ENCODE assay signal across 32 mouse cellular contexts in the genomic region with DNA sequence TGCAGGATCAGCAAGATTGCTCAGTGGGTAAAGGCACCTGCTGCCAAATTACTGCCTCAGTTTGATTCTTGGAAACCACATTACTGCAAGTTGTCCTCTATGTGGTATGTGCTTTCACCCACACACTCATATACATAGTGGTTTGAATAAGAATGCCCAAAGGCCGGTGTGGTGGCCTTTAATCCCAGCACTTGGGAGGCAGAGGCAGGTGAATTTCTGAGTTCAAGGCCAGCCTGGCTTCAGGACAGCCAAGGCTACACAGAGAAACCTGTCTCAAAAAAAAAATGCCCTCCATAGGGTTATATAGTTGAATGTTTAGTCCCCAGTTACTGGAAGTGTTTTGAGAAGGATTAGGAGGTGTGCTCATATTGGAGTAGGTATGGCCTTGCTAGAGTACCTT.
"Had no signal": no experiment of that assay in that cellular context is flagged by ENCODE, and none has a peak within 500 bp of the region (broad histone marks: within the 10 kb centered on the region; RNA-seq: fewer than 3 reads in every experiment).

No protein-coding gene starts in this region.

- H3K36me3 ChIP-seq: limb, embryonic 10.5 days; limb, embryonic 12.5 days; limb, embryonic 13.5 days; limb, embryonic 15.5 days; liver, embryonic 12.5 days; liver, embryonic 13.5 days; liver, embryonic 15.5 days; lung, embryonic 15.5 days; midbrain, embryonic 10.5 days; midbrain, embryonic 12.5 days; midbrain, embryonic 13.5 days; midbrain, embryonic 15.5 days; neural tube, embryonic 12.5 days had no signal

- H3K27ac ChIP-seq: limb, embryonic 10.5 days; limb, embryonic 12.5 days; limb, embryonic 13.5 days; limb, embryonic 15.5 days; liver, embryonic 12.5 days; liver, embryonic 13.5 days; liver, embryonic 14.5 days; liver, embryonic 15.5 days; lung, embryonic 15.5 days; macrophage; midbrain, embryonic 10.5 days; midbrain, embryonic 12.5 days; midbrain, embryonic 13.5 days; midbrain, embryonic 15.5 days; neural tube, embryonic 12.5 days had no signal

- DNase-seq: left cerebral cortex, postnatal 4 days; liver; liver, embryonic 13.5 days; liver, postnatal 0 days; lung, adult 18-20 months; lung, adult 2 months; lung, embryonic 14.5 days; lung, postnatal 10 days; lung, postnatal 14 days; lung, postnatal 36 days; lung, postnatal 4 days; midbrain, embryonic 14.5 days had no signal

- H3K27me3 ChIP-seq: limb, embryonic 12.5 days; limb, embryonic 13.5 days; limb, embryonic 15.5 days; liver, embryonic 12.5 days; liver, embryonic 13.5 days; liver, embryonic 15.5 days; lung, embryonic 15.5 days; megakaryocyte, embryonic 14.5 days; midbrain, embryonic 12.5 days; midbrain, embryonic 13.5 days; midbrain, embryonic 15.5 days; neural tube, embryonic 12.5 days had no signal

- H3K9ac ChIP-seq: limb, embryonic 12.5 days; limb, embryonic 13.5 days; limb, embryonic 15.5 days; liver, embryonic 12.5 days; liver, embryonic 13.5 days; liver, embryonic 14.5 days; liver, embryonic 15.5 days; liver, postnatal 0 days; lung, embryonic 14.5 days; lung, embryonic 15.5 days; midbrain, embryonic 12.5 days; midbrain, embryonic 13.5 days; midbrain, embryonic 15.5 days; neural tube, embryonic 12.5 days had no signal

- H3K4me1 ChIP-seq: limb, embryonic 10.5 days; limb, embryonic 12.5 days; limb, embryonic 13.5 days; limb, embryonic 15.5 days; liver, embryonic 12.5 days; liver, embryonic 13.5 days; liver, embryonic 15.5 days; lung, embryonic 15.5 days; megakaryocyte, embryonic 14.5 days; midbrain, embryonic 10.5 days; midbrain, embryonic 12.5 days; midbrain, embryonic 13.5 days; midbrain, embryonic 15.5 days; neural tube, embryonic 12.5 days had no signal

- H3K4me2 ChIP-seq: limb, embryonic 12.5 days; limb, embryonic 13.5 days; limb, embryonic 15.5 days; liver, embryonic 11.5 days; liver, embryonic 12.5 days; liver, embryonic 13.5 days; liver, embryonic 15.5 days; lung, embryonic 14.5 days; lung, embryonic 15.5 days; midbrain, embryonic 11.5 days; midbrain, embryonic 12.5 days; midbrain, embryonic 13.5 days; midbrain, embryonic 15.5 days; neural tube, embryonic 12.5 days had no signal

- H3K4me3 ChIP-seq: limb, embryonic 10.5 days; limb, embryonic 12.5 days; limb, embryonic 13.5 days; limb, embryonic 15.5 days; liver, embryonic 12.5 days; liver, embryonic 13.5 days; liver, embryonic 15.5 days; lung, embryonic 15.5 days; megakaryocyte, embryonic 14.5 days; midbrain, embryonic 10.5 days; midbrain, embryonic 12.5 days; midbrain, embryonic 13.5 days; midbrain, embryonic 15.5 days; myocyte; neural tube, embryonic 12.5 days had no signal

- H3K9me3 ChIP-seq: limb, embryonic 10.5 days; limb, embryonic 12.5 days; limb, embryonic 13.5 days; limb, embryonic 15.5 days; liver, embryonic 12.5 days; liver, embryonic 13.5 days; liver, embryonic 15.5 days; lung, embryonic 15.5 days; megakaryocyte, embryonic 14.5 days; midbrain, embryonic 10.5 days; midbrain, embryonic 12.5 days; midbrain, embryonic 13.5 days; midbrain, embryonic 15.5 days; neural tube, embryonic 12.5 days had no signal

- ATAC-seq: liver, embryonic 12.5 days; liver, postnatal 0 days; lung, postnatal 0 days; midbrain, embryonic 13.5 days; midbrain, embryonic 15.5 days; midbrain, embryonic 16.5 days had no signal
